Mouse (Mus musculus): ENCODE results near the gene Gpat3. TPM values are rescaled to one million over a fixed set of nuclear protein-coding genes. Genes with fewer than 3 reads are reported as not detected.

Gpat3 gene
- polyA plus RNA-seq, 1 experiment from 2014 or later: 1.7 TPM

DNA sequence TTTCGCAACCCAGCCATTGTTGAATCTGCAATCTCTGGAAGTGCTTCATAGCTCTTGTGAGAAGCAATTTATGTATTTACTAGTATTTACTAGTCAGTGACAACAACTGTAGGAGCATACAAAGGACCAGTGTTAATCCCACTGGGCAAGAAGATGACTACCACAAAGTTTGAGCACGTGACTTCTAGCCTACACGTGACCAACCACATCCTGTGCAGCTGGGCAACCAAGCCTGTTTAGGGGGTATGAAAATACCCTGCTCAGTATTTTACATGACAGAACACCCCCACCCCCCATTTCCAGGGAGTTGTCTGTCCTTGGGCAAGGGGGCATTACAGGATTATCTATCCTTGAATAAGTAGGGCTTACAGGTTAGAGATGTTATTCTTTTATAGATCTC, 11.0 kb downstream of the Gpat3 start:
- H3K9ac ChIP-seq (replicated peaks; ENCODE audit: low read length): no peak overlapping the region
- no peak overlapping the region for H3K27ac ChIP-seq (ENCODE audit: low read length)
- 90% methylated on average over 3 of the region's 3 CpGs for WGBS
- no peak for ATAC-seq (ENCODE audit: low FRiP score, low TSS enrichment)
- peaks cover 5% of the 10 kb centered on the region; the same call in 1 of the 2 replicates for H3K4me1 ChIP-seq (ENCODE audit: insufficient read depth, low read length)
- no peaks in the 10 kb centered on the region for H3K36me3 ChIP-seq (ENCODE audit: insufficient read depth, low read length)
- H3K27me3 ChIP-seq (ENCODE audit: insufficient read depth, low read length): no peaks in the 10 kb centered on the region
- H3K4me3 ChIP-seq (ENCODE audit: low read length): no peak overlapping the region
- H3K4me2 ChIP-seq (replicated peaks; ENCODE audit: low read depth, low read length): no peak overlapping the region
- no peaks in the 10 kb centered on the region for H3K9me3 ChIP-seq (ENCODE audit: low read length)

DNA sequence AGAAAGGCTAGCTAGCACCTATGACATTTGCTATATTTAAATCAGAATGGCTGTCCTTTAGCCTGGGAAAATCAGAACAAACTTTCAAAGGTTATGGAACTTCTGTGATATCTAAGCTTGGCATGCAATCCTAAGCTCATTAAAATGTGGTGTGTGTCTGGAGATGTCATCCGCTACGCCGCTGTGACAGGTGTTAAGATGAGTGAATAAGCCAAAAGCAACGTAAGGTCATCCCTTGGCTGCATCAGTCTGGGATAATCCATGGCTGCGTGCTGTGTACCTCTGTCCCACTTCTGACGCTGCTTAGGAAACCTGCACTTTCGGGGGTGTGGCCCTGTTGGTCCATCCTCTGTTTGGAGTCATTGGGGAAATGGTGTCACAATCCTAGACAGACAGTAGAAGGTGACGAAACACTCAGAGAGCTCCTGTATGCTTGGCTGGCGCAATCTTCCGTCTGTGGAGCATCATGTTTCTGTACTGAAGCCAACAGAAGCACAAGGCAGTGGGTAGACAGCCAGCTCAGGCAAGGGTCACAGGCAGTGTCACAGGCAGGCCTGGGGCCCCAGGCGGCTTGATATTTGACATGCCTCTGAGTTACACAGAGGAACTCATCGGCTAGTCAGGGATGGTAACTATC, 15.0 kb downstream of the Gpat3 start:
- no peaks in the 10 kb centered on the region for H3K9me3 ChIP-seq (ENCODE audit: low read length)
- H3K27ac ChIP-seq (ENCODE audit: low read length): no peak overlapping the region
- 57% methylated on average over 12 of the region's 12 CpGs for WGBS
- H3K4me2 ChIP-seq (replicated peaks; ENCODE audit: low read depth, low read length): no peak overlapping the region
- H3K36me3 ChIP-seq (ENCODE audit: insufficient read depth, low read length): no peaks in the 10 kb centered on the region
- H3K9ac ChIP-seq (replicated peaks; ENCODE audit: low read length): no peak overlapping the region
- peaks cover 5% of the 10 kb centered on the region; the same call in 1 of the 2 replicates for H3K4me1 ChIP-seq (ENCODE audit: insufficient read depth, low read length)
- no peak overlapping the region for H3K4me3 ChIP-seq (ENCODE audit: low read length)
- no peaks in the 10 kb centered on the region for H3K27me3 ChIP-seq (ENCODE audit: insufficient read depth, low read length)
- ATAC-seq (ENCODE audit: low FRiP score, low TSS enrichment): 0 out of 2 replicates have a peak, but pooled peaks have one; percentile 49

DNA sequence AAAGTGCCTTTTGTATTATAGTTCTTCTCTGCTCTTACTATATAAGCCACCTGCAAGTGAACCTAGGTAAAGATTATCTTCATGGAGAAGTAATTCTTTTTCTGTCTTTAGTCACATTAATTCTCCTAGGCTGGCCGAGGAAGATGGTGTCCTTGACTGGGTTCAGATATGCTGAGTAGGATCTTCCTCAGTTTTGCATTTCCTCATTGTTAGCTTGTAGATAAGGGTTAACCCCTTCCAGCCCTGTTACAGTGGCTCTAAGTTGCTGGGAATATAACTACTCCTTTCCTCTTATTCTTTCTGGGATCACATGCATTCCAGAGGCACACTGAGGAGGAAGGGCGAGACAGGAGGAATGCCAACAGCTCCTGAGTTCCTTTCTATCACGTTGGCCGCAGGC, 15.6 kb downstream of the Gpat3 start:
- Histone ChIP-seq H3K4me2 (replicated peaks; ENCODE audit: low read depth, low read length) (no peak overlapping the region), H3K27ac (ENCODE audit: low read length) (no peak overlapping the region), H3K4me1 (ENCODE audit: insufficient read depth, low read length) (peaks cover 5% of the 10 kb centered on the region; the same call in 1 of the 2 replicates), H3K4me3 (ENCODE audit: low read length) (no peak overlapping the region), H3K9me3 (ENCODE audit: low read length) (no peaks in the 10 kb centered on the region), H3K9ac (replicated peaks; ENCODE audit: low read length) (no peak overlapping the region), H3K36me3 (ENCODE audit: insufficient read depth, low read length) (no peaks in the 10 kb centered on the region), H3K27me3 (ENCODE audit: insufficient read depth, low read length) (no peaks in the 10 kb centered on the region)
- no peak for ATAC-seq (ENCODE audit: low FRiP score, low TSS enrichment)
- WGBS: 60% methylated on average over 4 of the region's 4 CpGs

DNA sequence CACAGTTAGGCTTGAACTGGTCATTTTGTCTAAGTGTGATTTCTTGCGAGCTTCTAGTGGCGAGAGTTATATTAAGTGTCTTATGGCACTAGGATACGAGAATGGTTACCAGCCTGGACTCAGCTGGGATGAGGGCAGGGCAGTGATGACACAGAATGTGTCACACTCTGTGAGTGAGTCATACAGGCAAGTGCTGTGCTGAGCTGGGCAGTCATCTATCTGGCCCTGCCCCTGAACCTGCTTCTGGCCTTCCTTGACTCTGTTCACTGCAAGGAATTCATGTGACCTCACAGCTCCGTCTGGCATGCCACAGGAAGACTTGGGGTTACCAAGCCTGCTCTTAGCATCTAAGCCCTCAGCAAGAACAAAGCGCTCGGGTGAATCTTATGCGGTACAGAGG, 16.3 kb downstream of the Gpat3 start:
- no peak overlapping the region for H3K4me3 ChIP-seq (ENCODE audit: low read length)
- H3K4me2 ChIP-seq (replicated peaks; ENCODE audit: low read depth, low read length): no peak overlapping the region
- H3K4me1 ChIP-seq (ENCODE audit: insufficient read depth, low read length): peaks cover 5% of the 10 kb centered on the region; the same call in 1 of the 2 replicates
- no peak overlapping the region for H3K27ac ChIP-seq (ENCODE audit: low read length)
- no peaks in the 10 kb centered on the region for H3K27me3 ChIP-seq (ENCODE audit: insufficient read depth, low read length)
- H3K9me3 ChIP-seq (ENCODE audit: low read length): no peaks in the 10 kb centered on the region
- H3K36me3 ChIP-seq (ENCODE audit: insufficient read depth, low read length): no peaks in the 10 kb centered on the region
- 86% methylated on average over 7 of the region's 7 CpGs for WGBS
- no peak overlapping the region for H3K9ac ChIP-seq (replicated peaks; ENCODE audit: low read length)
- ATAC-seq (ENCODE audit: low FRiP score, low TSS enrichment): no peak

DNA sequence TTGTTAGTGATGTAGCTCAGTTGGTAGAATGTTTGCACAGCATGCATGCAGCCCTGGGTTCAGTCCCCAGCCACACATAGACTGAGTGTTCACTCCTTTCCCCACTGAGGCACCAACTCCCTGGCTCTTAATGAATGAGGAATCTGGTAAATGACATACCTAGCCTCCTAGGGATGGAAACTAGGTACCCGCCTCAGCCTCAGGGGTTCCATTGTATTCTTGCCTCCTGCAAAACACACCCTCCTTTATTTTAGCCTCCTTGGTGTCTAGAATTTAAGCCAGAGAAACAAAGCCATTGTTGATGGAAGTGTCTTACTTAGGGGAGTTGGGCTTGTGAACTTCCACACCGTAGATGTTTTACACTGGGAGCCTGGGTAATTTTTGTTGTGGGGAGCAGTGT, 17.6 kb downstream of the Gpat3 start:
- Histone ChIP-seq H3K36me3 (ENCODE audit: insufficient read depth, low read length) (no peaks in the 10 kb centered on the region), H3K27ac (ENCODE audit: low read length) (no peak overlapping the region), H3K27me3 (ENCODE audit: insufficient read depth, low read length) (no peaks in the 10 kb centered on the region), H3K9ac (replicated peaks; ENCODE audit: low read length) (no peak overlapping the region), H3K4me2 (replicated peaks; ENCODE audit: low read depth, low read length) (no peak overlapping the region), H3K4me1 (ENCODE audit: insufficient read depth, low read length) (peaks cover 5% of the 10 kb centered on the region; the same call in 1 of the 2 replicates), H3K9me3 (ENCODE audit: low read length) (no peaks in the 10 kb centered on the region), H3K4me3 (ENCODE audit: low read length) (no peak overlapping the region)
- 94% methylated on average over 2 of the region's 2 CpGs for WGBS
- ATAC-seq (ENCODE audit: low FRiP score, low TSS enrichment): no peak

DNA sequence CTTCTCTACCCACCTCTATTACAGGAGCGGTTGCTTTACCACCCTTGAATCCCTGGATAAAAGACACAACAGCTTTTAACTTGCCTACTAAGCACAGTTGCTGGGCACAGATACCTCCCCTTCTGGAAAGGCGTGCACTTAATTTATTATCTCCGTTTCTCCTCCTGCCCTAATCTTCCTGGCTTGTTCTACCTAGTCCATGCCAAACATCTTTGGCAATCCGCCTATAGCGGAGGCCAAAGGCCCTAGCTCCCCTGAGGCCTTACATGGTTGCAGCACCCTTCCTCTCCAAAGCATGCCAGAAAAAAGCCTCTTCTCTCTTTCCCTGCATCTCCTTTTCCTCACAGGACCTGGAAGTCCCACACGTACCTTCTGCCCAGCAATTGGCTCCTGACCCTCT, 18.9 kb downstream of the Gpat3 start:
- Histone ChIP-seq H3K4me3 (ENCODE audit: low read length) (no peak overlapping the region), H3K4me1 (ENCODE audit: insufficient read depth, low read length) (peaks cover 5% of the 10 kb centered on the region; the same call in 1 of the 2 replicates), H3K36me3 (ENCODE audit: insufficient read depth, low read length) (no peaks in the 10 kb centered on the region), H3K27me3 (ENCODE audit: insufficient read depth, low read length) (no peaks in the 10 kb centered on the region), H3K9ac (replicated peaks; ENCODE audit: low read length) (no peak overlapping the region), H3K9me3 (ENCODE audit: low read length) (no peaks in the 10 kb centered on the region), H3K4me2 (replicated peaks; ENCODE audit: low read depth, low read length) (no peak overlapping the region), H3K27ac (ENCODE audit: low read length) (no peak overlapping the region)
- no peak for ATAC-seq (ENCODE audit: low FRiP score, low TSS enrichment)
- WGBS: 95% methylated on average over 6 of the region's 6 CpGs

DNA sequence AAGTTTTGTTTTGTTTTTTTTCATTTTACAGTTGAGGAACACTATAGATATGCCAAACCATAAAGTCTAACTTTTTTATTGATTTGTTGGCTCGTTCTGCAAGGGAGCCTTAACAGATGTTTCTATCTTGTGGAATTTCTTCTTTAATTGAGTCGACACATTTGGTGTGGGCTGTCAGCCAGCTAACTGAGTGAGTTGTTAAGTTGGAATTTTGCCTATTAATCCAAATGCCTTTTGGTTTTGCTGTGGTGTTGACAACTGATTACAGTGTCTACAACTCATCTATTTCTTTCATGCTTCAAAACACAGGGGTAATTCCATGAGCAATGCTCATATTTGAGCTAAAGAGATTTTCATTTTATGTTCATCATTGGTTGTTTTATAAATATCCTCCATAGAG, 20.7 kb downstream of the Gpat3 start:
- ATAC-seq (ENCODE audit: low FRiP score, low TSS enrichment): no peak
- WGBS: 62% methylated on average over 2 of the region's 2 CpGs

DNA sequence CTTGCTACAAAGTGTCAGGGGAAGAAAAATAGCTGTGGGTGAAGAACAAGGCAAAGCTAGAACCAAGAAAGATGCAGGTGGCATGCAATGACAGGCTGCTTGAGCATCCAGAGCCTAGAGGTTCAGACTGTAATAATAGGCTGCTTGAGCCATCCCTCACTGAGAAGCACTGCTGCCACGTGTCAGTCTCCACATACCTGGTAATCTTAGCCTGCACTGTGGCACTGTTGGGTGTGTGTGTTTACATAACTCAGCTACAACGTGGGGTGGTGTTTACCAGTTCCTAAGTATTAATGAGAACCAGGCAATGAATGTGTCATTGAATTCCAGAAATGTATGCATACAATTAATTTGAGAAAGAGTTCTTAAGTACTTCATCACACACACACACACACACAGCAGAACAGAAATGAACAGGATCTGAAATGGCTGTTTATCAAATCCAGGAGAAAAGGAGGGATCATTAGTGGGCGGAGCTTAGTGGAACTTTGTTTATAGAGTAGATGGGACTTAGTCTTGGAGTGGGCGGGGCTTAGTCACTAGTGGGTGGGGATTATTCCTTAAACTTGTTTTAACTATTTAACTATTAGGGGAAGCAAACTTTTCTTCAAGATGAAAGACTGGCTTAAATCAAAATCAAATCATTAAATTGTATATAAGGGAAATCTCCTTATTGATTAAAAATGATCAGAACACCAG, 23.8 kb downstream of the Gpat3 start:
- H3K27ac ChIP-seq (ENCODE audit: low read length): no peak overlapping the region
- H3K4me2 ChIP-seq (replicated peaks; ENCODE audit: low read depth, low read length): no peak overlapping the region
- WGBS: 63% methylated on average over 4 of the region's 4 CpGs
- H3K9ac ChIP-seq (replicated peaks; ENCODE audit: low read length): no peak overlapping the region
- ATAC-seq (ENCODE audit: low FRiP score, low TSS enrichment): no peak
- no peaks in the 10 kb centered on the region for H3K4me1 ChIP-seq (ENCODE audit: insufficient read depth, low read length)
- H3K27me3 ChIP-seq (ENCODE audit: insufficient read depth, low read length): no peaks in the 10 kb centered on the region
- H3K4me3 ChIP-seq (ENCODE audit: low read length): no peak overlapping the region
- no peaks in the 10 kb centered on the region for H3K9me3 ChIP-seq (ENCODE audit: low read length)
- no peaks in the 10 kb centered on the region for H3K36me3 ChIP-seq (ENCODE audit: insufficient read depth, low read length)

More for the DNA sequence above, 20.7 kb downstream of the Gpat3 start:
- Histone ChIP-seq H3K27ac (ENCODE audit: low read length) (no peak overlapping the region), H3K4me2 (replicated peaks; ENCODE audit: low read depth, low read length) (no peak overlapping the region), H3K36me3 (ENCODE audit: insufficient read depth, low read length) (no peaks in the 10 kb centered on the region), H3K27me3 (ENCODE audit: insufficient read depth, low read length) (no peaks in the 10 kb centered on the region), H3K9ac (replicated peaks; ENCODE audit: low read length) (no peak overlapping the region), H3K9me3 (ENCODE audit: low read length) (no peaks in the 10 kb centered on the region), H3K4me3 (ENCODE audit: low read length) (no peak overlapping the region), H3K4me1 (ENCODE audit: insufficient read depth, low read length) (no peaks in the 10 kb centered on the region)

DNA sequence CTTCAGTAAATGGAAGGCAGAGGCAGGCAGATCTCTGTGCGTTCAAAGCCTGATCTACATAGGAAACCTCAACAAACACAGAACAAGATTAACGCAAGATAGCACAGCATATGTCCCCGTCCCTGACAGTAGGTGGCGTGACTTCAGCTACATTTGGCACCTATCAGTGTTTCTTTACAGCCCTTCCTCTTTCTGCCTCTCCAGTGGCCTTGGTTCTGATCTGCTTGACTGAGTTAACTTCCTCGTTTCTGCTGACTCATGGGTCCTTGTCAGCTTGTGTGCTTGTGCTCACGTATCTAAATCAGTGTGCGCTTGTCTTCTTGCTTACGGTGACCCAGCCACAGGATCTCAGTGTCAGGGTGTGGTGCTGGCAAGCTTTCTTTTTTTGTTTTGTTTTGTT, 26.5 kb downstream of the Gpat3 start:
- Histone ChIP-seq H3K4me3 (ENCODE audit: low read length) (no peak overlapping the region), H3K9me3 (ENCODE audit: low read length) (no peaks in the 10 kb centered on the region), H3K36me3 (ENCODE audit: insufficient read depth, low read length) (no peaks in the 10 kb centered on the region), H3K9ac (replicated peaks; ENCODE audit: low read length) (no peak overlapping the region), H3K4me2 (replicated peaks; ENCODE audit: low read depth, low read length) (no peak overlapping the region), H3K27me3 (ENCODE audit: insufficient read depth, low read length) (no peaks in the 10 kb centered on the region), H3K27ac (ENCODE audit: low read length) (no peak overlapping the region), H3K4me1 (ENCODE audit: insufficient read depth, low read length) (peaks cover 7% of the 10 kb centered on the region; the same call in 1 of the 2 replicates)
- WGBS: 70% methylated on average over 8 of the region's 8 CpGs
- ATAC-seq (ENCODE audit: low FRiP score, low TSS enrichment): no peak

DNA sequence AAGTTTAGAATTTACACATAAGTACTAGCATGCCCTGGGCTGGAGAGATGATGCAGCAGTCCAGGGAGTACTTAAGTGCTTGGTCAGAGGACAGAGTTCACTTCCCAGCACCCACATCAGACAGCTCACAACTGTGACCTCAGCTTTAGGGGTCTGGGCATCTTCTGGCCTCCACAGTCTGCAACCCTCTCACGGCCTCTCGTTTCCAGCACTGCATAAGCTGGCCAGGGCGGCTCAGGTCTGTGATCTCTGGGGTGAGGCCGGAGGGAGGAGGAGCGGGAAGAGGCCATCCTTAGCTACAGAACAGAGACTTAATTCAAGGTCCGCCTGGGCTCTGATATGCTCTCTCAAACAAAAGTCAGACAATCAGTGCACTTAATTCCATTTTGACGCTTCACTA, 29.2 kb downstream of the Gpat3 start:
- 36% methylated on average over 7 of the region's 7 CpGs for WGBS
- peak; percentile 78 for ATAC-seq (ENCODE audit: low FRiP score, low TSS enrichment)

More for the DNA sequence above, 29.2 kb downstream of the Gpat3 start:
- Histone ChIP-seq H3K9me3 (ENCODE audit: low read length) (no peaks in the 10 kb centered on the region), H3K4me1 (ENCODE audit: insufficient read depth, low read length) (peaks cover 7% of the 10 kb centered on the region; the same call in 1 of the 2 replicates), H3K36me3 (ENCODE audit: insufficient read depth, low read length) (no peaks in the 10 kb centered on the region), H3K27me3 (ENCODE audit: insufficient read depth, low read length) (no peaks in the 10 kb centered on the region), H3K27ac (ENCODE audit: low read length) (no peak overlapping the region), H3K9ac (replicated peaks; ENCODE audit: low read length) (no peak overlapping the region), H3K4me3 (ENCODE audit: low read length) (no peak overlapping the region), H3K4me2 (replicated peaks; ENCODE audit: low read depth, low read length) (no peak overlapping the region)

Measured in kidney, embryonic 16.5 days (tissue).